Mouse (Mus musculus) heart, embryonic 15.5 days (tissue): ENCODE data around the gene Fscn1. TPM values are rescaled to one million over a fixed set of nuclear protein-coding genes. Genes with fewer than 3 reads are reported as not detected.

Source experiments
- ATAC-seq: fragments of 200-750 bp; cut with Nextera tagmentation; replicated peaks from 2 replicates; pipeline ENCODE4 v1.8.0; 2017; ENCODE audit warnings: low read depth, moderate TSS enrichment; ENCODE audit not compliant: insufficient number of reproducible peaks, insufficient read depth, low FRiP score
- H3K27ac ChIP-seq: fragments of 300-500 bp; sonication (generic); 2 replicates; pipeline ENCODE4 v1.5.1; 2015; ENCODE audit warnings: mild to moderate bottlenecking, inconsistent platforms
- H3K27me3 ChIP-seq: fragments of 300-500 bp; sonication (generic); 2 replicates; pipeline ENCODE4 v1.6.1; 2015; ENCODE audit warnings: inconsistent platforms
- H3K36me3 ChIP-seq: fragments of 300-500 bp; sonication (generic); 2 replicates; pipeline ENCODE4 v1.6.1; 2015; ENCODE audit warnings: mild to moderate bottlenecking, inconsistent platforms
- H3K4me1 ChIP-seq: fragments of 300-500 bp; sonication (generic); replicated peaks from 2 replicates; pipeline ENCODE4 v1.6.1; 2015; ENCODE audit warnings: inconsistent platforms
- H3K4me2 ChIP-seq: fragments of 300-500 bp; sonication (generic); 2 replicates; pipeline ENCODE4 v1.6.1; 2015; ENCODE audit warnings: inconsistent platforms, mild to moderate bottlenecking, moderate library complexity
- H3K4me3 ChIP-seq: fragments of 300-500 bp; sonication (generic); 2 replicates; pipeline ENCODE4 v1.5.1; 2015; ENCODE audit warnings: mild to moderate bottlenecking, inconsistent platforms
- H3K9ac ChIP-seq: fragments of 300-500 bp; sonication (generic); 2 replicates; pipeline ENCODE4 v1.6.1; 2015; ENCODE audit warnings: mild to moderate bottlenecking, inconsistent platforms
- H3K9me3 ChIP-seq: fragments of 300-500 bp; sonication (generic); replicated peaks from 2 replicates; pipeline ENCODE4 v1.6.1; 2016; ENCODE audit warnings: inconsistent platforms
- WGBS: fragments of 180-500 bp; shearing (Covaris S2); methylation state at CpG from one replicate; pipeline ENCODE4 v1.1.7; 2015; ENCODE audit warnings: mixed read lengths; 5-methylcytosine and 5-hydroxymethylcytosine counted together
- polyA plus RNA-seq: library from polyadenylated mRNA; unstranded; fragments of >200 nt; fragmentation: Nextera tagmentation; extraction: Ambion mirVana; gene quantifications from 2 replicates; pipeline ENCODE4 v1.2.1, GENCODE M21; 2015

The Fscn1 gene
- polyA plus RNA-seq, 1 experiment from 2014 or later: 108 TPM

DNA sequence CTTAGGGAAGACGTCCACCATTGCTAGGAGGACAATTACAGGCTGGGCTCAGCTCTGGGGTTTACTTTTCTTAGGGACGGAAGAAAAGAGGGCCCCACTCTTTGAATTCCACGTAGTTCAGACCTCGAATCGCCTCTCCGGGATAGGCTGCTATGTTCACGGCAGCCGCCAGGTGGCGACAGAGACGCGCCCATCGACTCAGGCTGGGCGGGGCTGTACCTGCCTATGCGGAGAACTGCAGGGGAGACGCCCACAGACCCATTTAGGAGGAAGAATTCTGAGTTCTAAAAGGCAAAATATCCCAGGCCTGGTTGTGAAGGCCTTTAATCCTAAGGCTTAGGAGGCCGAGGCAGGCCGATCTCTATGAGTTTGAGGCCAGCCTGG, 23.8 kb upstream of the Fscn1 start:
- Histone ChIP-seq H3K9ac (peak overlapping the region; percentile 57), H3K4me1 (peaks cover 24% of the 10 kb centered on the region), H3K36me3 (no peaks in the 10 kb centered on the region), H3K4me2 (peak overlapping the region; percentile 55), H3K9me3 (no peaks in the 10 kb centered on the region), H3K4me3 (peak overlapping the region; percentile 29), H3K27me3 (no peaks in the 10 kb centered on the region), H3K27ac (peak overlapping the region; percentile 4; the same call in 1 of the 2 replicates)
- WGBS: 5% methylated on average over 17 of the region's 17 CpGs
- ATAC-seq: no peak

- Histone ChIP-seq H3K9me3 (no peaks in the 10 kb centered on the region), H3K27me3 (no peaks in the 10 kb centered on the region), H3K9ac (no peak overlapping the region), H3K4me1 (peaks cover 16% of the 10 kb centered on the region), H3K27ac (no peak overlapping the region), H3K4me3 (no peak overlapping the region), H3K4me2 (no peak overlapping the region), H3K36me3 (no peaks in the 10 kb centered on the region)
- 35% methylated on average over 19 of the region's 19 CpGs for WGBS
- ATAC-seq: no peak
These were observed 22.0 kb upstream of the Fscn1 start for GRCm38 (mm10) chr5:142937956-142938727.

- no peak overlapping the region for H3K27ac ChIP-seq
- no peaks in the 10 kb centered on the region for H3K9me3 ChIP-seq
- no peaks in the 10 kb centered on the region for H3K27me3 ChIP-seq
- no peak overlapping the region for H3K4me2 ChIP-seq
- no peaks in the 10 kb centered on the region for H3K36me3 ChIP-seq
- peaks cover 16% of the 10 kb centered on the region for H3K4me1 ChIP-seq
- no peak overlapping the region for H3K4me3 ChIP-seq
- H3K9ac ChIP-seq: no peak overlapping the region
- 67% methylated on average over 2 of the region's 2 CpGs for WGBS
- no peak for ATAC-seq
These were observed 19.8 kb upstream of the Fscn1 start for GRCm38 (mm10) chr5:142940393-142940792.

- no peak overlapping the region for H3K4me3 ChIP-seq
- no peak overlapping the region for H3K4me2 ChIP-seq
- H3K4me1 ChIP-seq: no peaks in the 10 kb centered on the region
- H3K9ac ChIP-seq: no peak overlapping the region
- peak; percentile 61 for ATAC-seq
- 58% methylated on average over 8 of the region's 8 CpGs for WGBS
- no peaks in the 10 kb centered on the region for H3K36me3 ChIP-seq
- no peaks in the 10 kb centered on the region for H3K27me3 ChIP-seq
- H3K9me3 ChIP-seq: no peaks in the 10 kb centered on the region
- H3K27ac ChIP-seq: peak overlapping the region; percentile 57; the same call in 1 of the 2 replicates
These were observed 15.0 kb upstream of the Fscn1 start for GRCm38 (mm10) chr5:142944979-142945682.

DNA sequence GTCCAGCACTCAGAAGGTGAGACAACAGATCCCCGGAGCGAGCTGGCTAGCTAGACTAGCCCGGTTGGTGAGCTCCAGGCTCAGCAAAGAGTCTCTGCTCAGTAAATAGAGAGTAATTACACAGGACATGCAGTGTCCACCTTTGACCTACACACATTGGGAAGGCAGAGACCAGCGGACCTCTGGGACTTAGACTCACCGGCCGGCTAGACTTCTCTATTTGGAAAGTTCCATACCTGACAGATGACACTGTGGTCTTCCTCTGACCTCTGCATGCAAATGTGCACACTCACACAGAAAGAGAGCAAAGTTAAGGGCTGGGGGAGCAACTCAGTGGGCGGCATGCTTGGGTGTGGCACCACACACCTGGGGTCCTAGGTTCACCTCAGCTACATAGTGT, 12.7 kb upstream of the Fscn1 start:
- Histone ChIP-seq H3K9ac (no peak overlapping the region), H3K4me2 (no peak overlapping the region), H3K36me3 (no peaks in the 10 kb centered on the region), H3K4me1 (no peaks in the 10 kb centered on the region), H3K9me3 (no peaks in the 10 kb centered on the region), H3K27me3 (no peaks in the 10 kb centered on the region), H3K4me3 (no peak overlapping the region), H3K27ac (no peak overlapping the region)
- WGBS: 79% methylated on average over 7 of the region's 7 CpGs
- no peak for ATAC-seq

GRCm38 (mm10) chr5:142949580-142949979, 10.6 kb upstream of the Fscn1 start:
- Histone ChIP-seq H3K9ac (no peak overlapping the region), H3K4me3 (no peak overlapping the region), H3K27me3 (no peaks in the 10 kb centered on the region), H3K36me3 (no peaks in the 10 kb centered on the region), H3K4me1 (no peaks in the 10 kb centered on the region), H3K4me2 (no peak overlapping the region), H3K9me3 (no peaks in the 10 kb centered on the region), H3K27ac (0 out of 2 replicates have a peak overlapping the region, but pooled peaks have one; percentile 21)
- ATAC-seq: no peak
- 22% methylated on average over 6 of the region's 6 CpGs for WGBS

GRCm38 (mm10) chr5:142950405-142950804, 9.7 kb upstream of the Fscn1 start:
- 85% methylated on average over 6 of the region's 6 CpGs for WGBS
- no peak overlapping the region for H3K4me3 ChIP-seq
- H3K27ac ChIP-seq: no peak overlapping the region
- H3K4me1 ChIP-seq: no peaks in the 10 kb centered on the region
- no peaks in the 10 kb centered on the region for H3K36me3 ChIP-seq
- H3K4me2 ChIP-seq: no peak overlapping the region
- ATAC-seq: no peak
- no peaks in the 10 kb centered on the region for H3K9me3 ChIP-seq
- H3K27me3 ChIP-seq: no peaks in the 10 kb centered on the region; the same call in 1 of the 2 replicates
- no peak overlapping the region for H3K9ac ChIP-seq

GRCm38 (mm10) chr5:142953641-142954040, 6.5 kb upstream of the Fscn1 start:
- Histone ChIP-seq H3K9ac (no peak overlapping the region), H3K27me3 (no peaks in the 10 kb centered on the region; the same call in 1 of the 2 replicates), H3K4me3 (no peak overlapping the region), H3K4me2 (no peak overlapping the region), H3K36me3 (no peaks in the 10 kb centered on the region), H3K4me1 (no peaks in the 10 kb centered on the region), H3K9me3 (no peaks in the 10 kb centered on the region), H3K27ac (no peak overlapping the region)
- no peak for ATAC-seq
- 82% methylated on average over 3 of the region's 3 CpGs for WGBS

- WGBS: 67% methylated on average over 6 of the region's 6 CpGs
- no peaks in the 10 kb centered on the region for H3K36me3 ChIP-seq
- no peak overlapping the region for H3K27ac ChIP-seq
- H3K4me2 ChIP-seq: no peak overlapping the region
- no peaks in the 10 kb centered on the region for H3K9me3 ChIP-seq
- H3K4me1 ChIP-seq: peaks cover 24% of the 10 kb centered on the region
- no peak for ATAC-seq
- H3K4me3 ChIP-seq: no peak overlapping the region
- H3K9ac ChIP-seq: no peak overlapping the region
- H3K27me3 ChIP-seq: peaks cover 4% of the 10 kb centered on the region; the same call in 1 of the 2 replicates
These were observed 3.0 kb upstream of the Fscn1 start for GRCm38 (mm10) chr5:142956956-142957703.

DNA sequence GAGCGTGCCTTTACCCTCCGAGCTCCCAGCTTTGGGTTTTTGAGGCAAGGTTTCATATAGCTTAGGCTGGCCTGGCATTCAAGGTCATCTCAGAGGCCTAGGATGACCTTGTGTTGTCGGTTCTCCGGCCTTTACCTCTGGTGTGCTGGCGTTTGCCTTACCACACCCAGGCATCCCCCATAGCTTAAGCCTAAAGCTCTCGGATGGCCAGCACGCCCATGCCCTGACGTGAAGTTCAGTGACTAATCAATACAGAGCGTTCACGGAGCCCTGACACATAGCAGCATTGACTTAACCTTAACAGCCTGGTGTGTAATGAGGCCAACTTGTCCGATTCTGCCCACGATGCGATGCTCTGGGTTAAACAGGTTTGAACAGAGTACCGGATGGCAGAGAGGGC, 1.7 kb upstream of the Fscn1 start:
- Histone ChIP-seq H3K27me3 (peaks cover 4% of the 10 kb centered on the region; the same call in 1 of the 2 replicates), H3K9ac (no peak overlapping the region), H3K4me1 (peaks cover 36% of the 10 kb centered on the region), H3K27ac (no peak overlapping the region), H3K36me3 (no peaks in the 10 kb centered on the region), H3K4me3 (no peak overlapping the region), H3K9me3 (no peaks in the 10 kb centered on the region), H3K4me2 (no peak overlapping the region)
- 82% methylated on average over 14 of the region's 14 CpGs for WGBS
- ATAC-seq: no peak

DNA sequence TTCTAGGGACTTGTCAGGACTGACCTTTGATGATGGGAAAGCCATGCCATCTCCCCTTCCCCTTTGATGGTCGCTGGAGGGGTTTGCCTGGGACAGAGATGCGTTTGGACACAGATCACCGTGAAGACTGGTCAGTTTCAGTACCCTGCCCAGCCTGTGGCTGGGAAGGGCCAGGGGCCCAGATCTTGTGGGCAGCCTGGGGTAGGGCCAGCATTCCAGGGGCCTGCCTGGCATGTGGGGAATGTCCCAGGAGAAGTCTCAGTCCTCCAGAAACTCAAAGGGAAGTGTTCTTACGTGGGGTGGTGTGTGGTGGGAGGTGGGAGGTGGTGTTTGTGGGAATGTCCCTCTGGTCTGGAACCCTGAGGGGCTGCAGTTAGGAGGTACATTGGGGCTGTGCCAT, 987 bp upstream of the Fscn1 start:
- no peak overlapping the region for H3K9ac ChIP-seq
- H3K4me3 ChIP-seq: no peak overlapping the region
- no peak overlapping the region for H3K4me2 ChIP-seq
- H3K27ac ChIP-seq: no peak overlapping the region
- peaks cover 4% of the 10 kb centered on the region; the same call in 1 of the 2 replicates for H3K27me3 ChIP-seq
- H3K9me3 ChIP-seq: no peaks in the 10 kb centered on the region
- H3K36me3 ChIP-seq: no peaks in the 10 kb centered on the region
- 82% methylated on average over 4 of the region's 4 CpGs for WGBS
- peaks cover 42% of the 10 kb centered on the region for H3K4me1 ChIP-seq
- ATAC-seq: no peak
